Mouse (Mus musculus): ENCODE measurements around the gene Ddit4. TPM values are rescaled to one million over a fixed set of nuclear protein-coding genes. Genes with fewer than 3 reads are reported as not detected.
A peak's percentile ranks its signal among the peaks of the same experiment; 100 is the strongest.

Ddit4 gene
- total and polyA plus RNA-seq, 3 experiments, result 39.5 to 136 (median 50.6) TPM

DNA sequence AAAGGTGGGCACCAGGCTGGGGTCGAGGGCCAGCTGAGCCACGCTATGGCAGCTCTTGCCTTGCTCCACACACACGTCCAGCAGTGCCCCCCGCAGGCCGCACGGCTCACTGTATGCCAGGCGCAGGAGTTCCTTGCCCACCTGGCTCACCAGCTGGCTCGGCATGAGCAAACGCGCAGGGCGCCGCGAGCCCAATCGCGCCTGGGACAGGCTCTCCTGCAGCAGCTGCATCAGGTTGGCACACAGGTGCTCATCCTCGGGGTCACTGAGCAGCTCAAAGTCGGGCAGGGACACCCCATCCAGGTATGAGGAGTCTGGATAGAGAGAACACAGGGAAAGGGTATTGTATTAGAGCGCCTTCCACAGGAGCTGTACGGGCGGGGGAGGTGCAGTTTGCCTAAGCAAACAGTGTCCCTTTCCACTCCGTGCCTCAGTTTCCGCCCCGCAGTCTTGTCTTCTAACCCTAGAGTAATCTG, 880 bp downstream of the Ddit4 start:
- Histone ChIP-seq H3K27ac (ENCODE audit: insufficient read depth, low read depth) (peak overlapping the region; percentile 74), H3K4me2 (ENCODE audit: insufficient read depth, low read depth, poor library complexity, severe bottlenecking) (peak overlapping the region; percentile 87), H3K36me3 (replicated peaks in 1 of 2; ENCODE audit: control insufficient read depth in 1 of 2, insufficient read depth in 1 of 2, low read length in 1 of 2) (peaks cover 8 to 21% of the 10 kb centered on the region in 2 experiments), H3K79me2 (replicated peaks; ENCODE audit: control insufficient read depth, extremely low read depth, insufficient read depth, poor library complexity, severe bottlenecking) (peaks cover 21% of the 10 kb centered on the region), H3K9ac (ENCODE audit: insufficient read depth, low read depth) (peak overlapping the region; percentile 98), H3K4me1 (ENCODE audit: control insufficient read depth in 1 of 2, insufficient read depth in 2 of 2) (peaks cover 8 to 36% of the 10 kb centered on the region in 2 experiments), H3K4me3 (replicated peaks in 1 of 3; ENCODE audit: low read depth in 2 of 3, low read length in 2 of 3, poor library complexity in 1 of 3) (peak overlapping the region; percentile 74 to 97 (median 96)), H3K27me3 (replicated peaks) (no peaks in the 10 kb centered on the region), H3K9me3 (replicated peaks; ENCODE audit: low read length) (no peaks in the 10 kb centered on the region)
- dilution Hi-C loops (cut with MboI; ENCODE audit: extremely low pct_ligation_motif_present, extremely low pct_unique_long_range_greater_than_20kb, low sequenced_read_pairs) (no loop called here), in situ Hi-C loops (cut with MboI; ENCODE audit: low pct_ligation_motif_present, low pct_unique_long_range_greater_than_20kb, low sequenced_read_pairs) (loop anchor here (5.0 kb wide), 1 partner anchor 53 kb away; no protein-coding TSS in a partner anchor)
- TF ChIP-seq TBP (conservative IDR thresholded peaks at IDR 0.05; ENCODE audit: low read depth, low read length) (no peak), CTCF (conservative IDR thresholded peaks at IDR 0.05 in 1 of 2, IDR thresholded peaks at IDR 0.05 in 1 of 2; ENCODE audit: low read depth in 2 of 2, low read length in 2 of 2) (peak in 1 of 2 experiments; percentile 70; a peak in 2 of 4 replicates), POLR2AphosphoS2 (IDR thresholded peaks at IDR 0.05; ENCODE audit: low read depth, low read length) (no peak), MEF2A (IDR thresholded peaks at IDR 0.05; ENCODE audit: borderline replicate concordance, low read depth, low read length) (no peak), TCF12 (IDR thresholded peaks at IDR 0.05; ENCODE audit: low read depth, low read length) (peak; percentile 62), NRF1 (IDR thresholded peaks at IDR 0.05; ENCODE audit: low read depth, low read length) (peak; percentile 40; the same call in 1 of the 2 replicates), RAD21 (IDR thresholded peaks at IDR 0.05; ENCODE audit: low read depth, low read length) (peak; percentile 60), IRF4 (IDR thresholded peaks at IDR 0.05; ENCODE audit: low read depth, low read length) (0 out of 2 replicates have a peak, but pooled peaks have one; percentile 10), SMC3 (IDR thresholded peaks at IDR 0.05; ENCODE audit: low read depth, low read length) (peak; percentile 72), MXI1 (IDR thresholded peaks at IDR 0.05; ENCODE audit: low read depth, low read length) (peak; percentile 40; the same call in 1 of the 2 replicates)
- DNase-seq (ENCODE audit: extremely low read depth), result peak; percentile 67

DNA sequence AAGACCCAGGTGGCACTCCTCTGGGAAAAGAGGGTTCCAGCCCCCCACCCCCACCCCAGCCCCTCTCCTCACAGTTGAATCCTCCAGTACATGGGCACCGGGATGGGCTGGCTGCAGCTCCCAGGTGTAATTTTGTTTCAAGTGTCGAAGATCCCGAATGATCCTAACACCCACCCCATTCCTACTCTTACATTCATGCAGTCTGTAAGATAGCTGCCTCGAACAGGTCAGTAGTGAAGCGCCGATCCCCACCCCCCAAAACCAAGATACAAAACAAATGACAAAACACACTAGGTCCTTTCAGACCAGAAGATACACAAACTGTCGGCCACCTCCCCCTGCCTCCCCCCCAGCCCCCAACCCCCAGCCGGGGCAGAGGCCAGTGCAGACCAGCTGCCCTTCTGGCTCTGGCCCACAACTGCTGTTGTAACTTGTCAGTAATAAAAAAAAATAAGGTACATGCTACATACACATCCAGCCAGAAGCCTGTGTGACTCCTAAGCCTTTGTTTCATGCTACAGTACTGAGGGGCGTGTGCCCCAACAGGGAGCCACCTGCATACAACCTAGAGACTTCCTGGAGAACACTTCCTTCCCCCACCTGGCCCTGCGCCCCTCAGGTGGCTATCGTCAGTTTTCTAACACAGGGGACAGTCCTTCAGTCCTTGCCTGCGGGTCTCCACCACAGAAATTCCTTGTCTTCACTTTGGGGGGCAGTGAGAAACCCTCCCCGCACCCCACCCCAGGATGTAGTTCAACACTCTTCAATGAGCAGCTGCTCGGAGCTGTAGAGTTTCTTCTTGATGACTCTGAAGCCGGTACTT, 1.6 kb downstream of the Ddit4 start:
- dilution Hi-C loops (cut with MboI; ENCODE audit: extremely low pct_ligation_motif_present, extremely low pct_unique_long_range_greater_than_20kb, low sequenced_read_pairs) (no loop called here), in situ Hi-C loops (cut with MboI; ENCODE audit: low pct_ligation_motif_present, low pct_unique_long_range_greater_than_20kb, low sequenced_read_pairs) (loop anchor here (5.0 kb wide), 2 partner anchors 32 to 53 kb away; no protein-coding TSS in a partner anchor)
- H3K4me3 ChIP-seq (replicated peaks in 1 of 3; ENCODE audit: low read depth in 2 of 3, low read length in 2 of 3, poor library complexity in 1 of 3), result peak overlapping the region; percentile 74 to 97 (median 96)
- H3K79me2 ChIP-seq (replicated peaks; ENCODE audit: control insufficient read depth, extremely low read depth, insufficient read depth, poor library complexity, severe bottlenecking), result peaks cover 21% of the 10 kb centered on the region
- no peak for DNase-seq (ENCODE audit: extremely low read depth)
- H3K27me3 ChIP-seq (replicated peaks), result no peaks in the 10 kb centered on the region
- H3K36me3 ChIP-seq (replicated peaks in 1 of 2; ENCODE audit: control insufficient read depth in 1 of 2, insufficient read depth in 1 of 2, low read length in 1 of 2), result peaks cover 8 to 21% of the 10 kb centered on the region in 2 experiments
- H3K4me2 ChIP-seq (ENCODE audit: insufficient read depth, low read depth, poor library complexity, severe bottlenecking), result peak overlapping the region; percentile 87
- H3K4me1 ChIP-seq (ENCODE audit: control insufficient read depth in 1 of 2, insufficient read depth in 2 of 2), result peaks cover 8 to 36% of the 10 kb centered on the region in 2 experiments
- no peaks in the 10 kb centered on the region for H3K9me3 ChIP-seq (replicated peaks; ENCODE audit: low read length)
- H3K27ac ChIP-seq (ENCODE audit: insufficient read depth, low read depth), result no peak overlapping the region; the same call in 1 of the 2 replicates
- H3K9ac ChIP-seq (ENCODE audit: insufficient read depth, low read depth), result peak overlapping the region; percentile 98
- no peak for TF ChIP-seq KAT2A (IDR thresholded peaks at IDR 0.05; ENCODE audit: insufficient replicate concordance, low read length)
